Mouse (Mus musculus): ENCODE results near the gene Agbl4. TPM values are rescaled to one million over a fixed set of nuclear protein-coding genes. Genes with fewer than 3 reads are reported as not detected.

Gene Agbl4
- polyA plus RNA-seq, 1 experiment: not detected

DNA sequence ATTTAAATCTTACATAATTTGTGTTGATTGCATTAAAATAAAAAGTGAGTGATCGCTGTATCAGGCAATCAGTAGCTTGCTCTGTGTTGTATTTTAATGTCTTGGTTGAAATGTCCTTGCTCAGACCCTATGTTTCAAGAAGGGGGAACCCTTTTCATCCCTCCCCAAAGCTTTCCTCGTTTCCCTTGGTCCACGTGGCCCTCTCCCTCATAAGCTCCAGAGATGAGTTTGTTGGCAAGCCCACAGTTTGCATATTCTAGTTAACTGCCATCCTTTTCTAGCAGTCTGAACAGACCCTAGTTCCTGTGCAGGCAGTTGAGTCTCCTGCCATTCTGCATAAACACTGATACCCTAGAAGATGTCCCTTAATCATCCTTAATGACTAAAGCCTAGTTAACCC, 1050.5 kb downstream of the Agbl4 start:
- H3K36me3 ChIP-seq (ENCODE audit: control insufficient read depth, insufficient read depth): no peaks in the 10 kb centered on the region
- H3K4me3 ChIP-seq: no peak overlapping the region
- no peaks in the 10 kb centered on the region for H3K79me2 ChIP-seq (ENCODE audit: control insufficient read depth, insufficient read depth)
- no peak overlapping the region for H3K4me2 ChIP-seq (ENCODE audit: low read depth)
- H3ac ChIP-seq (ENCODE audit: control insufficient read depth, insufficient read length): no peak overlapping the region
- no peaks in the 10 kb centered on the region for H3K27me3 ChIP-seq (ENCODE audit: control insufficient read depth, insufficient read depth, insufficient read length)
- TF ChIP-seq MYOD1 (IDR thresholded peaks at IDR 0.05; ENCODE audit: control insufficient read depth in 1 of 3, insufficient read length in 2 of 3, low read depth in 2 of 3): no peak
- no peak for TF ChIP-seq CEBPB (IDR thresholded peaks at IDR 0.05; ENCODE audit: insufficient read depth, poor library complexity, severe bottlenecking)
- TF ChIP-seq MAX (IDR thresholded peaks at IDR 0.05; ENCODE audit: low read depth): no peak
- no peak for TF ChIP-seq MYOG (IDR thresholded peaks at IDR 0.05; ENCODE audit: control insufficient read depth in 1 of 3, insufficient read depth in 1 of 3, insufficient read length in 2 of 3, low read depth in 2 of 3)
- TF ChIP-seq POLR2A (IDR thresholded peaks at IDR 0.05; ENCODE audit: insufficient read length, low read depth): no peak
- no peak for TF ChIP-seq USF1 (IDR thresholded peaks at IDR 0.05; ENCODE audit: low read depth)
- TF ChIP-seq TCF12 (IDR thresholded peaks at IDR 0.05; ENCODE audit: insufficient read depth, poor library complexity, severe bottlenecking): no peak
- no peak for TF ChIP-seq E2F4 (IDR thresholded peaks at IDR 0.05; ENCODE audit: insufficient read depth)
- no peak for TF ChIP-seq REST (IDR thresholded peaks at IDR 0.05; ENCODE audit: insufficient read depth, insufficient read length)
- no peak for TF ChIP-seq TCF3 (IDR thresholded peaks at IDR 0.05; ENCODE audit: insufficient read length, low read depth)
- TF ChIP-seq SRF (IDR thresholded peaks at IDR 0.05; ENCODE audit: control insufficient read depth, insufficient read length, low read depth): no peak
- TF ChIP-seq POLR2AphosphoS2 (IDR thresholded peaks at IDR 0.05; ENCODE audit: insufficient read length, low read depth): no peak

DNA sequence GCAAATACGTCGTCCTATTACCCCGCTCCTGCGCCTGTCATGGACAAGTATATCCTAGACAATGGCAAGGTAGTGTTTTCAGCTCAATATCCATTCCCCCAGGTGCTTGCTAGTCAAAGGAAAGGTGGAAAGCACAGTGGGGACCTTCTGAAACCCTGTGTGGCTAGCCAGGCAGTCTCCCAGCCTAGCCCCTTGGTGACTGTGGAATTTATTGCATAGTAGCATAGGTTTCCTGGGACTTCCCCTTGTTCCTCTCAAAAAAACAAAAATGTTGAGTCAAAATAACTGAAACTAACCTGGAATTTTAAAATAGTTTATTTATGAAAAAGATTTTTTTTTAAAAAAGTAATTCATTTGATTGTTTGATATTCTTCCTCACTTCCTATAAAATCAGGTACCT, 1051.1 kb downstream of the Agbl4 start:
- no peak overlapping the region for H3K4me3 ChIP-seq
- no peaks in the 10 kb centered on the region for H3K79me2 ChIP-seq (ENCODE audit: control insufficient read depth, insufficient read depth)
- no peaks in the 10 kb centered on the region for H3K36me3 ChIP-seq (ENCODE audit: control insufficient read depth, insufficient read depth)
- TF ChIP-seq MYOG (IDR thresholded peaks at IDR 0.05; ENCODE audit: control insufficient read depth in 1 of 3, insufficient read depth in 1 of 3, insufficient read length in 2 of 3, low read depth in 2 of 3): no peak
- no peaks in the 10 kb centered on the region for H3K27me3 ChIP-seq (ENCODE audit: control insufficient read depth, insufficient read depth, insufficient read length)
- no peak overlapping the region for H3K4me2 ChIP-seq (ENCODE audit: low read depth)
- H3ac ChIP-seq (ENCODE audit: control insufficient read depth, insufficient read length): no peak overlapping the region

DNA sequence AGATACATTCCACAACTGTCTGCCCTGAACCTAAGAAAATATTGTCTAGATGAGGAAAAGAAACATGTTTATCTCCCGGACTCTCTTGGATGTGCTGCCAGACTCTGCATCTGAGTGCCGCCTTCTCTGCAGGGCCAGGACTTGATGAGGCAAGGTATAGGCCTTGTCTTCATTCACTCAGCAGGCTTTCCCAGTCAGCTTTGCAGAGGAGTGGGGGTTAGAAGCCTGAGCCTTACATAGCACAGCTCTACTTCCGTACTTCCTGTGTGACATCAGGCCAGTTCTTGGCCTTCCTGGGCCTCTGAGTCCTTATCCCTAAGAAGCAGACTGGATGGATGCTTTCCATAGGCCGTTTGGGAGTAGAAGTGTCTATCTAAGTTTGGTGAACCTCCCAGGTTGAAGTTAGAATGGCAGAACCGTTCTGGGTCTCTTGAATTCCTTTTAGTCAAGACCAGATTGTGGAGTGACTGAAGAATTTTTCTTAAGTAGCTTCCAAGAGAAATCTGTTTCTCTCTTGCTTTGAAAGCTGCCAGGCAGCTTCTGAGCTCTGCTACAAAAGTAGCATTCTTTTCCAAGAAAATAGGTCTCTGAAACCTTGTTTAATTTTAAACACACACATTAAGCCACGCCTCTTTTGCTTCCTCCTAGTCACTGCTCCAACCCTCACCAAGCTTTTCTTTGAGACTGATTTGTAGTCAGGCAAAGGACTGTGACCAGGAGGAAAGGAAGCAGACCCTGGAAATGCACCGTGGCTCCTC, 1052.2 kb downstream of the Agbl4 start:
- H3K4me2 ChIP-seq (ENCODE audit: low read depth): no peak overlapping the region
- no peak overlapping the region for H3K4me3 ChIP-seq
- H3ac ChIP-seq (ENCODE audit: control insufficient read depth, insufficient read length): no peak overlapping the region
- no peaks in the 10 kb centered on the region for H3K79me2 ChIP-seq (ENCODE audit: control insufficient read depth, insufficient read depth)
- H3K27me3 ChIP-seq (ENCODE audit: control insufficient read depth, insufficient read depth, insufficient read length): no peaks in the 10 kb centered on the region
- no peak for TF ChIP-seq POLR2AphosphoS2 (IDR thresholded peaks at IDR 0.05; ENCODE audit: insufficient read length, low read depth)
- TF ChIP-seq CEBPB (IDR thresholded peaks at IDR 0.05; ENCODE audit: insufficient read depth, poor library complexity, severe bottlenecking): no peak
- no peak for TF ChIP-seq MYOG (IDR thresholded peaks at IDR 0.05; ENCODE audit: control insufficient read depth in 1 of 3, insufficient read depth in 1 of 3, insufficient read length in 2 of 3, low read depth in 2 of 3)
- no peak for TF ChIP-seq REST (IDR thresholded peaks at IDR 0.05; ENCODE audit: insufficient read depth, insufficient read length)
- no peak for TF ChIP-seq POLR2A (IDR thresholded peaks at IDR 0.05; ENCODE audit: insufficient read length, low read depth)
- TF ChIP-seq TCF3 (IDR thresholded peaks at IDR 0.05; ENCODE audit: insufficient read length, low read depth): no peak
- TF ChIP-seq MYOD1 (IDR thresholded peaks at IDR 0.05; ENCODE audit: control insufficient read depth in 1 of 3, insufficient read length in 2 of 3, low read depth in 2 of 3): no peak
- no peaks in the 10 kb centered on the region for H3K36me3 ChIP-seq (ENCODE audit: control insufficient read depth, insufficient read depth)

DNA sequence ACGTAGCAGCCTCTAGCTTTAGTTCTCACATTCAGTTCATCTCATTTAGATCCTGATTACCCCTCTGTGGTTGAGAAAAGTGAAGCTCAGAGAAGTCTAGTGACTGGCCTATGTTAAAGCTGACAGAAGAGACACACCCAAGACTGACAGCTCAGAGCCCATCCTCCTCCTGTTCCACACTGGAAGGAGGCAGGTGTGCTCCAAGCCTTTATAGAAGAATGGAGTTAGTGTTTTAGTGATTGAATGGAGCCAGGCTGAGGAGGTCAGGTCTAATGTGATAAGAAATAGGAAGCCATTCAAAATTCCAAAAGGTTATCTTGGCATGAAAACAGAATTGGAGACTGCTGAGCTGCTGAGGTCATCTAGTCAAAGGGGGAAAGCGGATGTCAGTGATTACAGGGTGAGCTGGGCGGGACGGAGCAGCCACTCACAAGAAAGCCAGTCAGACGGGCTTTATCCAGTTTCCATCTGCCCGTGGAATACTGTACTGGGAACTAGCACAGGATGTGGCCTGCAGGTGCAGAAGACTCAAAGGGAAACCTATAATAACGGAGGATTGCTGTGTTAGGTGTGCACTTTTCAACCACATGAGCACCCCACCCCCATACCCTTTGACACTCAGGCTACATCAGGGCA, 1053.9 kb downstream of the Agbl4 start:
- H3K36me3 ChIP-seq (ENCODE audit: control insufficient read depth, insufficient read depth): no peaks in the 10 kb centered on the region
- H3ac ChIP-seq (ENCODE audit: control insufficient read depth, insufficient read length): no peak overlapping the region
- H3K79me2 ChIP-seq (ENCODE audit: control insufficient read depth, insufficient read depth): no peaks in the 10 kb centered on the region
- no peak overlapping the region for H3K4me3 ChIP-seq
- TF ChIP-seq SRF (IDR thresholded peaks at IDR 0.05; ENCODE audit: control insufficient read depth, insufficient read length, low read depth) (no peak), MYOG (IDR thresholded peaks at IDR 0.05; ENCODE audit: control insufficient read depth in 1 of 3, insufficient read depth in 1 of 3, insufficient read length in 2 of 3, low read depth in 2 of 3) (no peak), TCF12 (IDR thresholded peaks at IDR 0.05; ENCODE audit: insufficient read depth, poor library complexity, severe bottlenecking) (no peak), TCF3 (IDR thresholded peaks at IDR 0.05; ENCODE audit: insufficient read length, low read depth) (no peak), MYOD1 (IDR thresholded peaks at IDR 0.05; ENCODE audit: control insufficient read depth in 1 of 3, insufficient read length in 2 of 3, low read depth in 2 of 3) (no peak), REST (IDR thresholded peaks at IDR 0.05; ENCODE audit: insufficient read depth, insufficient read length) (no peak), POLR2A (IDR thresholded peaks at IDR 0.05; ENCODE audit: insufficient read length, low read depth) (no peak), CEBPB (IDR thresholded peaks at IDR 0.05; ENCODE audit: insufficient read depth, poor library complexity, severe bottlenecking) (no peak), POLR2AphosphoS2 (IDR thresholded peaks at IDR 0.05; ENCODE audit: insufficient read length, low read depth) (no peak)
- H3K4me2 ChIP-seq (ENCODE audit: low read depth): no peak overlapping the region
- no peaks in the 10 kb centered on the region for H3K27me3 ChIP-seq (ENCODE audit: control insufficient read depth, insufficient read depth, insufficient read length)

DNA sequence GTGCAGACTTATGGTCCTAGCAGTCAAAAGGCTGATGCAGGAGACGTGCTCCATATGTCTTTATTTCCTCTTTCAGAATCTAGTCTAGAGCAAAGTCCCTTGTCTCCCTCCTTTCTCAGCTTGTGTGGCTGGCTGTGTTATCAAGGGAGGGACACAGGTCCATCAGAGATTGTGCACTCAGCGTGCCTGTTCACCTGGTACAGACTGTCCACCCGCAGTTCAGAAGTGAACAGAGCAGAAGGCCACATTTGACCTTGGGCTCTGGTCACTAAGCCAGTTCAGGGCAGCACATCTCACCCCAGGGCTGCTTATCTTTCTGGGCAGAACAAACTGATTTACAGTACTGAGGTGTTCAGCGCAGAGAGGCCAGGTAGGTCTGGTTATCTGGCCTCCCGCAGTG, 1054.7 kb downstream of the Agbl4 start:
- no peak overlapping the region for H3ac ChIP-seq (ENCODE audit: control insufficient read depth, insufficient read length)
- H3K4me2 ChIP-seq (ENCODE audit: low read depth): no peak overlapping the region
- no peaks in the 10 kb centered on the region for H3K79me2 ChIP-seq (ENCODE audit: control insufficient read depth, insufficient read depth)
- no peaks in the 10 kb centered on the region for H3K36me3 ChIP-seq (ENCODE audit: control insufficient read depth, insufficient read depth)
- no peaks in the 10 kb centered on the region for H3K27me3 ChIP-seq (ENCODE audit: control insufficient read depth, insufficient read depth, insufficient read length)
- H3K4me3 ChIP-seq: no peak overlapping the region
- TF ChIP-seq SRF (IDR thresholded peaks at IDR 0.05; ENCODE audit: control insufficient read depth, insufficient read length, low read depth) (no peak), CEBPB (IDR thresholded peaks at IDR 0.05; ENCODE audit: insufficient read depth, poor library complexity, severe bottlenecking) (no peak), USF1 (IDR thresholded peaks at IDR 0.05; ENCODE audit: low read depth) (no peak), MYOD1 (IDR thresholded peaks at IDR 0.05; ENCODE audit: control insufficient read depth in 1 of 3, insufficient read length in 2 of 3, low read depth in 2 of 3) (no peak), POLR2AphosphoS2 (IDR thresholded peaks at IDR 0.05; ENCODE audit: insufficient read length, low read depth) (no peak), POLR2A (IDR thresholded peaks at IDR 0.05; ENCODE audit: insufficient read length, low read depth) (no peak), TCF12 (IDR thresholded peaks at IDR 0.05; ENCODE audit: insufficient read depth, poor library complexity, severe bottlenecking) (no peak), E2F4 (IDR thresholded peaks at IDR 0.05; ENCODE audit: insufficient read depth) (no peak), MAX (IDR thresholded peaks at IDR 0.05; ENCODE audit: low read depth) (no peak), MYOG (IDR thresholded peaks at IDR 0.05; ENCODE audit: control insufficient read depth in 1 of 3, insufficient read depth in 1 of 3, insufficient read length in 2 of 3, low read depth in 2 of 3) (no peak), REST (IDR thresholded peaks at IDR 0.05; ENCODE audit: insufficient read depth, insufficient read length) (no peak), TCF3 (IDR thresholded peaks at IDR 0.05; ENCODE audit: insufficient read length, low read depth) (no peak)
